ENCODE assay signal across 14 mouse cellular contexts in the genomic region with DNA sequence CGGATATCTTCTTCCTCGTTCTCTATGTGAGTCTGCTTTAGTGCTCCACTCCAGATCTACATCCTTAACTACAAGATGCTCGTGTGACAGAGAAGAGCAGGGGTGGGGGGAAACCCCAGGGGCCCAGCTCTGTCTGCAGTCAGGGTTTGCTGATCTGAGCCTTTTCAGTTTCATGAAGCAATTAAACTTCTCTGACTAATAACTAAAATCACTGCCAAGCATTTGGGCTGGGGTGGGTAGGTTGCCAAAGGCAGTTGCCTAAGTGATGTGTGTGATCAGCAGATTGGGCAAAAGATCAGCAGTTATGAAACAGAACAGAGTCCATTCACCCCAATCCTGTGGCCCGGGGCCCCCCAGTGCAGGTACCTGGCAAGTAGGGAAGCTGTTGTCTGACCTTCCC.
DNase-seq lines count a peak whose midpoint lies in the region; ATAC-seq and TF ChIP-seq lines count a peak whose summit lies in the region.
"Had no signal": no experiment of that assay in that cellular context is flagged by ENCODE, and none has a peak within 500 bp of the region (broad histone marks: within the 10 kb centered on the region; RNA-seq: fewer than 3 reads in every experiment).

No protein-coding gene starts in this region.

- H3K4me1 ChIP-seq in kidney, embryonic 15.5 days = peaks cover 20% of the 10 kb centered on the region
- peaks cover 0 to 25% of the 10 kb centered on the region in 2 experiments; a peak in 2 of 4 replicates for H3K4me1 ChIP-seq in CH12.LX (ENCODE audit: control insufficient read depth in 1 of 2, insufficient read depth in 2 of 2)
- H3K4me1 ChIP-seq in forebrain, embryonic 11.5 days (replicated peaks; ENCODE audit: control insufficient read depth, insufficient read depth, low read length) = no peaks in the 10 kb centered on the region

- ATAC-seq in kidney, embryonic 15.5 days (replicated peaks; ENCODE audit: low FRiP score) = no peak
- ATAC-seq in cerebellum, adult (ENCODE audit: insufficient number of reproducible peaks, low FRiP score, low TSS enrichment) = no peak
- no peak for ATAC-seq in forebrain, embryonic 11.5 days (replicated peaks; ENCODE audit: low FRiP score)
- ATAC-seq: intestine, embryonic 15.5 days had no signal

- 90% methylated on average over 4 of the region's 4 CpGs for WGBS in kidney, embryonic 15.5 days
- WGBS in forebrain, embryonic 11.5 days = 95% methylated on average over 4 of the region's 4 CpGs

- dilution Hi-C loops in CH12.LX (cut with MboI; ENCODE audit: extremely low pct_ligation_motif_present, extremely low pct_unique_long_range_greater_than_20kb, low sequenced_read_pairs) = no loop called here

- H3K9me3 ChIP-seq in kidney, embryonic 15.5 days (replicated peaks) = no peaks in the 10 kb centered on the region
- H3K9me3 ChIP-seq in CH12.LX (replicated peaks; ENCODE audit: low read length) = peaks cover 3% of the 10 kb centered on the region
- H3K9me3 ChIP-seq in forebrain, embryonic 11.5 days (ENCODE audit: control insufficient read depth, low read length) = no peaks in the 10 kb centered on the region
- H3K9me3 ChIP-seq: embryonic facial prominence, embryonic 13.5 days; intestine, embryonic 15.5 days; liver, embryonic 13.5 days; midbrain, embryonic 12.5 days had no signal

- no peaks in the 10 kb centered on the region for H3K36me3 ChIP-seq in kidney, embryonic 15.5 days
- H3K36me3 ChIP-seq in CH12.LX (replicated peaks in 1 of 2; ENCODE audit: control insufficient read depth in 1 of 2, insufficient read depth in 1 of 2, low read length in 1 of 2) = peaks cover 0 to 8% of the 10 kb centered on the region in 2 experiments
- H3K36me3 ChIP-seq in forebrain, embryonic 11.5 days (ENCODE audit: control insufficient read depth, insufficient read depth, low read length) = no peaks in the 10 kb centered on the region
- H3K36me3 ChIP-seq: embryonic facial prominence, embryonic 13.5 days; intestine, embryonic 15.5 days; liver, embryonic 13.5 days had no signal

- no peaks in the 10 kb centered on the region for H3K79me2 ChIP-seq in CH12.LX (replicated peaks; ENCODE audit: control insufficient read depth, extremely low read depth, insufficient read depth, poor library complexity, severe bottlenecking)

- peak; percentile 39 for TF ChIP-seq EP300 in CH12.LX (IDR thresholded peaks at IDR 0.05; ENCODE audit: low read length)

- TF ChIP-seq CTCF in CH12.LX (conservative IDR thresholded peaks at IDR 0.05 in 1 of 2, IDR thresholded peaks at IDR 0.05 in 1 of 2; ENCODE audit: low read depth in 2 of 2, low read length in 2 of 2) = no peak
- no peak for TF ChIP-seq CTCF in layer of hippocampus, adult 2 months (conservative IDR thresholded peaks at IDR 0.05)
- TF ChIP-seq CTCF in left cerebral cortex, adult 2 months (IDR thresholded peaks at IDR 0.05) = no peak

- peak; percentile 59 to 71 for DNase-seq in kidney, adult 8-10 months
- peak; percentile 73 for DNase-seq in CH12.LX (ENCODE audit: extremely low read depth)
- DNase-seq in brain, adult 2 months (ENCODE audit: low read depth, low spot score) = peak; percentile 30
- DNase-seq in layer of hippocampus, adult 2 months (ENCODE audit: low spot score in 2 of 2) = peak; percentile 70 to 75
- DNase-seq in left cerebral cortex, adult 2 months (ENCODE audit: extremely low spot score in 1 of 2, low spot score in 2 of 2) = no peak
- no peak for DNase-seq in forebrain, embryonic 11.5 days (ENCODE audit: low spot score)
- DNase-seq: heart, adult 11 months; liver, embryonic 13.5 days; thymus, postnatal 36 days had no signal

- no peak overlapping the region for H3K27ac ChIP-seq in kidney, embryonic 15.5 days
- H3K27ac ChIP-seq in CH12.LX (ENCODE audit: insufficient read depth, low read depth) = no peak overlapping the region
- H3K27ac ChIP-seq in layer of hippocampus, adult 2 months = peak overlapping the region; percentile 28; the same call in 1 of the 2 replicates
- H3K27ac ChIP-seq in left cerebral cortex, adult 2 months = no peak overlapping the region
- H3K27ac ChIP-seq in forebrain, embryonic 11.5 days (ENCODE audit: low read depth, low read length) = no peak overlapping the region
- H3K27ac ChIP-seq: embryonic facial prominence, embryonic 13.5 days; intestine, embryonic 15.5 days; liver, embryonic 13.5 days; midbrain, embryonic 12.5 days had no signal

- TF ChIP-seq POLR2A in CH12.LX (IDR thresholded peaks at IDR 0.05; ENCODE audit: low read depth, low read length) = no peak

- no peak overlapping the region for H3K4me2 ChIP-seq in kidney, embryonic 15.5 days
- H3K4me2 ChIP-seq in CH12.LX (ENCODE audit: insufficient read depth, low read depth, poor library complexity, severe bottlenecking) = no peak overlapping the region
- no peak overlapping the region for H3K4me2 ChIP-seq in forebrain, embryonic 11.5 days (ENCODE audit: low read depth, low read length, severe bottlenecking)
- H3K4me2 ChIP-seq: embryonic facial prominence, embryonic 13.5 days; intestine, embryonic 15.5 days; liver, embryonic 13.5 days; midbrain, embryonic 12.5 days had no signal

- intact Hi-C loops in left cerebral cortex, adult 2 months (cut with DNase I) = no loop called here

- H3K4me3 ChIP-seq in kidney, embryonic 15.5 days (replicated peaks) = no peak overlapping the region
- H3K4me3 ChIP-seq in CH12.LX (replicated peaks in 1 of 3; ENCODE audit: low read depth in 2 of 3, low read length in 2 of 3, poor library complexity in 1 of 3) = no peak overlapping the region
- H3K4me3 ChIP-seq in layer of hippocampus, adult 2 months = no peak overlapping the region
- no peak overlapping the region for H3K4me3 ChIP-seq in left cerebral cortex, adult 2 months
- H3K4me3 ChIP-seq in forebrain, embryonic 11.5 days (ENCODE audit: low read depth, low read length) = no peak overlapping the region
- H3K4me3 ChIP-seq: embryonic facial prominence, embryonic 13.5 days; intestine, embryonic 15.5 days; liver, embryonic 13.5 days; midbrain, embryonic 12.5 days had no signal

- TF ChIP-seq RAD21 in CH12.LX (IDR thresholded peaks at IDR 0.05; ENCODE audit: low read depth, low read length) = no peak

- in situ Hi-C loops in CH12.LX (cut with MboI; ENCODE audit: low pct_ligation_motif_present, low pct_unique_long_range_greater_than_20kb, low sequenced_read_pairs) = loop anchor here (25.0 kb wide), 2 partner anchors 574 to 674 kb away; no protein-coding TSS in a partner anchor

- no peak overlapping the region for H3K9ac ChIP-seq in kidney, embryonic 15.5 days
- no peak overlapping the region for H3K9ac ChIP-seq in CH12.LX (ENCODE audit: insufficient read depth, low read depth)
- H3K9ac ChIP-seq in forebrain, embryonic 11.5 days (ENCODE audit: low read length) = no peak overlapping the region
- H3K9ac ChIP-seq: embryonic facial prominence, embryonic 13.5 days; intestine, embryonic 15.5 days; liver, embryonic 13.5 days; midbrain, embryonic 12.5 days had no signal

- no peaks in the 10 kb centered on the region for H3K27me3 ChIP-seq in kidney, embryonic 15.5 days
- no peaks in the 10 kb centered on the region for H3K27me3 ChIP-seq in CH12.LX (replicated peaks)
- no peaks in the 10 kb centered on the region for H3K27me3 ChIP-seq in forebrain, embryonic 11.5 days (ENCODE audit: control insufficient read depth, insufficient read depth, low read length)
- H3K27me3 ChIP-seq: embryonic facial prominence, embryonic 13.5 days; intestine, embryonic 15.5 days; liver, embryonic 13.5 days; midbrain, embryonic 12.5 days had no signal

TF ChIP-seq in CH12.LX, 34 proteins besides CTCF, POLR2A, EP300 and RAD21:
- no peak for TF ChIP-seq JUND (conservative IDR thresholded peaks at IDR 0.05; ENCODE audit: low read depth, low read length)
- peak; percentile 35 for TF ChIP-seq ETS1 (conservative IDR thresholded peaks at IDR 0.05; ENCODE audit: low read depth, low read length)
- TF ChIP-seq JUN (IDR thresholded peaks at IDR 0.05; ENCODE audit: insufficient read depth, low read depth, low read length) = no peak
- TF ChIP-seq CHD2 (IDR thresholded peaks at IDR 0.05; ENCODE audit: low read length) = no peak
- TF ChIP-seq NRF1 (IDR thresholded peaks at IDR 0.05; ENCODE audit: low read depth, low read length) = no peak
- no peak for TF ChIP-seq TCF12 (IDR thresholded peaks at IDR 0.05; ENCODE audit: low read depth, low read length)
- 0 out of 2 replicates have a peak, but pooled peaks have one; percentile 47 for TF ChIP-seq MAFK (IDR thresholded peaks at IDR 0.05; ENCODE audit: insufficient replicate concordance, low read length)
- TF ChIP-seq ELF1 (IDR thresholded peaks at IDR 0.05; ENCODE audit: low read depth, low read length) = no peak
- TF ChIP-seq ZNF384 (IDR thresholded peaks at IDR 0.05; ENCODE audit: low read depth, low read length) = no peak
- TF ChIP-seq HCFC1 (IDR thresholded peaks at IDR 0.05; ENCODE audit: low read depth, low read length) = no peak
- peak; percentile 65; the same call in 1 of the 2 replicates for TF ChIP-seq IRF4 (IDR thresholded peaks at IDR 0.05; ENCODE audit: low read depth, low read length)
- no peak for TF ChIP-seq MAZ (IDR thresholded peaks at IDR 0.05; ENCODE audit: low read depth, low read length)
- TF ChIP-seq MAX (IDR thresholded peaks at IDR 0.05; ENCODE audit: low read length) = no peak
- TF ChIP-seq SMC3 (IDR thresholded peaks at IDR 0.05; ENCODE audit: low read depth, low read length) = no peak
- TF ChIP-seq NELFE (IDR thresholded peaks at IDR 0.05; ENCODE audit: low read depth, low read length) = no peak
- no peak for TF ChIP-seq USF2 (conservative IDR thresholded peaks at IDR 0.05; ENCODE audit: low read depth, low read length)
- no peak for TF ChIP-seq MXI1 (IDR thresholded peaks at IDR 0.05; ENCODE audit: low read depth, low read length)
- no peak for TF ChIP-seq CHD1 (IDR thresholded peaks at IDR 0.05; ENCODE audit: low read depth, low read length)
- TF ChIP-seq ZC3H11A (IDR thresholded peaks at IDR 0.05; ENCODE audit: low read depth, low read length) = no peak
- TF ChIP-seq USF1 (IDR thresholded peaks at IDR 0.05; ENCODE audit: low read depth, low read length) = no peak
- TF ChIP-seq MYC (IDR thresholded peaks at IDR 0.05; ENCODE audit: low read depth, low read length) = no peak
- no peak for TF ChIP-seq MEF2A (IDR thresholded peaks at IDR 0.05; ENCODE audit: borderline replicate concordance, low read depth, low read length)
- peak; percentile 68 for TF ChIP-seq BHLHE40 (IDR thresholded peaks at IDR 0.05; ENCODE audit: low read depth, low read length)
- no peak for TF ChIP-seq UBTF (IDR thresholded peaks at IDR 0.05; ENCODE audit: low read depth, low read length)
- TF ChIP-seq SIN3A (IDR thresholded peaks at IDR 0.05; ENCODE audit: low read length) = no peak
- TF ChIP-seq ZMIZ1 (IDR thresholded peaks at IDR 0.05; ENCODE audit: low read depth, low read length) = no peak
- no peak for TF ChIP-seq KAT2A (IDR thresholded peaks at IDR 0.05; ENCODE audit: insufficient replicate concordance, low read length)
- TF ChIP-seq PAX5 (IDR thresholded peaks at IDR 0.05; ENCODE audit: low read length) = no peak
- TF ChIP-seq POLR2AphosphoS2 (IDR thresholded peaks at IDR 0.05; ENCODE audit: low read depth, low read length) = no peak

Comparison
In these comparisons a context has a peak if more than half of its experiments do, and no peak if none do; other contexts are left out.
1. DNase-seq: peak in kidney, adult 8-10 months (2 of 2), CH12.LX (single experiment), brain, adult 2 months (single experiment) and layer of hippocampus, adult 2 months (2 of 2); none in left cerebral cortex, adult 2 months (0 of 2) and forebrain, embryonic 11.5 days (single experiment).